Mouse (Mus musculus): ENCODE results near the gene Haao. TPM values are rescaled to one million over a fixed set of nuclear protein-coding genes. Genes with fewer than 3 reads are reported as not detected.
A peak's percentile ranks its signal among the peaks of the same experiment; 100 is the strongest.

The Haao gene
- polyA plus RNA-seq, 1 experiment from 2014 or later, result 0.25 TPM

GRCm38 (mm10) chr17:83819503-83819902, 28.3 kb downstream of the Haao start:
- no peaks in the 10 kb centered on the region for H3K27me3 ChIP-seq (ENCODE audit: poor library complexity, severe bottlenecking)
- DNase-seq (ENCODE audit: extremely low spot score, low spot score), result no peak
- no peak overlapping the region for H3K4me3 ChIP-seq
- no peaks in the 10 kb centered on the region for H3K9me3 ChIP-seq
- no peaks in the 10 kb centered on the region; the same call in 1 of the 2 replicates for H3K4me1 ChIP-seq
- H3K36me3 ChIP-seq (replicated peaks), result no peaks in the 10 kb centered on the region
- WGBS, result 78% methylated on average over 8 of the region's 8 CpGs
- H3K27ac ChIP-seq, result no peak overlapping the region

- no peak overlapping the region for H3K4me3 ChIP-seq
- H3K9me3 ChIP-seq, result no peaks in the 10 kb centered on the region
- H3K4me1 ChIP-seq, result no peaks in the 10 kb centered on the region
- H3K27ac ChIP-seq, result no peak overlapping the region
- 0 out of 2 replicates have a peak, but pooled peaks cover 2% of the 10 kb centered on the region for H3K36me3 ChIP-seq (replicated peaks)
- DNase-seq (ENCODE audit: extremely low spot score, low spot score), result no peak
- 90% methylated on average over 7 of the region's 7 CpGs for WGBS
- no peaks in the 10 kb centered on the region for H3K27me3 ChIP-seq (ENCODE audit: poor library complexity, severe bottlenecking)
These were observed 30.8 kb downstream of the Haao start for GRCm38 (mm10) chr17:83816996-83817395.

- H3K36me3 ChIP-seq (replicated peaks), result 0 out of 2 replicates have a peak, but pooled peaks cover 5% of the 10 kb centered on the region
- H3K9me3 ChIP-seq, result no peaks in the 10 kb centered on the region
- H3K4me3 ChIP-seq, result no peak overlapping the region
- H3K27ac ChIP-seq, result no peak overlapping the region
- WGBS, result 87% methylated on average over 4 of the region's 4 CpGs
- H3K27me3 ChIP-seq (ENCODE audit: poor library complexity, severe bottlenecking), result no peaks in the 10 kb centered on the region
- DNase-seq (ENCODE audit: extremely low spot score, low spot score), result no peak
- H3K4me1 ChIP-seq, result no peaks in the 10 kb centered on the region
These were observed 34.7 kb downstream of the Haao start for GRCm38 (mm10) chr17:83813050-83813449.

GRCm38 (mm10) chr17:83812200-83812944, 35.4 kb downstream of the Haao start:
- Histone ChIP-seq H3K9me3 (no peaks in the 10 kb centered on the region), H3K36me3 (replicated peaks) (0 out of 2 replicates have a peak, but pooled peaks cover 5% of the 10 kb centered on the region), H3K27me3 (ENCODE audit: poor library complexity, severe bottlenecking) (no peaks in the 10 kb centered on the region), H3K4me1 (no peaks in the 10 kb centered on the region), H3K4me3 (no peak overlapping the region), H3K27ac (no peak overlapping the region)
- WGBS, result 94% methylated on average over 17 of the region's 17 CpGs
- no peak for DNase-seq (ENCODE audit: extremely low spot score, low spot score)

- no peak for DNase-seq (ENCODE audit: extremely low spot score, low spot score)
- WGBS, result 95% methylated on average over 5 of the region's 5 CpGs
- Histone ChIP-seq H3K9me3 (no peaks in the 10 kb centered on the region), H3K36me3 (replicated peaks) (0 out of 2 replicates have a peak, but pooled peaks cover 5% of the 10 kb centered on the region), H3K4me3 (no peak overlapping the region), H3K27me3 (ENCODE audit: poor library complexity, severe bottlenecking) (no peaks in the 10 kb centered on the region), H3K4me1 (no peaks in the 10 kb centered on the region), H3K27ac (no peak overlapping the region)
These were observed 37.5 kb downstream of the Haao start for GRCm38 (mm10) chr17:83810285-83810684.

GRCm38 (mm10) chr17:83809197-83809829, 38.5 kb downstream of the Haao start:
- WGBS, result 90% methylated on average over 17 of the region's 17 CpGs
- H3K4me1 ChIP-seq, result no peaks in the 10 kb centered on the region
- no peak overlapping the region for H3K27ac ChIP-seq
- H3K27me3 ChIP-seq (ENCODE audit: poor library complexity, severe bottlenecking), result no peaks in the 10 kb centered on the region
- H3K36me3 ChIP-seq (replicated peaks), result peaks cover 9% of the 10 kb centered on the region
- no peaks in the 10 kb centered on the region for H3K9me3 ChIP-seq
- H3K4me3 ChIP-seq, result no peak overlapping the region
- no peak for DNase-seq (ENCODE audit: extremely low spot score, low spot score)

- no peak overlapping the region for H3K4me3 ChIP-seq
- no peak overlapping the region for H3K27ac ChIP-seq
- peaks cover 11% of the 10 kb centered on the region for H3K36me3 ChIP-seq (replicated peaks)
- H3K9me3 ChIP-seq, result no peaks in the 10 kb centered on the region
- no peak for DNase-seq (ENCODE audit: extremely low spot score, low spot score)
- no peaks in the 10 kb centered on the region; the same call in 1 of the 2 replicates for H3K4me1 ChIP-seq
- no peaks in the 10 kb centered on the region for H3K27me3 ChIP-seq (ENCODE audit: poor library complexity, severe bottlenecking)
- 91% methylated on average over 12 of the region's 12 CpGs for WGBS
These were observed 39.2 kb downstream of the Haao start for GRCm38 (mm10) chr17:83808476-83809098.

GRCm38 (mm10) chr17:83807778-83808398, 39.9 kb downstream of the Haao start:
- peak; percentile 52 for DNase-seq (ENCODE audit: extremely low spot score, low spot score)
- Histone ChIP-seq H3K36me3 (replicated peaks) (peaks cover 11% of the 10 kb centered on the region), H3K27ac (no peak overlapping the region), H3K9me3 (no peaks in the 10 kb centered on the region), H3K4me3 (no peak overlapping the region), H3K4me1 (no peaks in the 10 kb centered on the region; the same call in 1 of the 2 replicates), H3K27me3 (ENCODE audit: poor library complexity, severe bottlenecking) (no peaks in the 10 kb centered on the region)
- WGBS, result 74% methylated on average over 11 of the region's 11 CpGs

GRCm38 (mm10) chr17:83807345-83807744, 40.4 kb downstream of the Haao start:
- WGBS, result 82% methylated on average over 7 of the region's 7 CpGs
- DNase-seq (ENCODE audit: extremely low spot score, low spot score), result no peak
- Histone ChIP-seq H3K27me3 (ENCODE audit: poor library complexity, severe bottlenecking) (no peaks in the 10 kb centered on the region), H3K4me3 (no peak overlapping the region), H3K27ac (no peak overlapping the region), H3K9me3 (no peaks in the 10 kb centered on the region), H3K4me1 (no peaks in the 10 kb centered on the region; the same call in 1 of the 2 replicates), H3K36me3 (replicated peaks) (peaks cover 11% of the 10 kb centered on the region)

- DNase-seq (ENCODE audit: extremely low spot score, low spot score), result no peak
- no peaks in the 10 kb centered on the region for H3K9me3 ChIP-seq
- no peaks in the 10 kb centered on the region for H3K27me3 ChIP-seq (ENCODE audit: poor library complexity, severe bottlenecking)
- no peak overlapping the region for H3K27ac ChIP-seq
- peaks cover 7% of the 10 kb centered on the region for H3K36me3 ChIP-seq (replicated peaks)
- no peaks in the 10 kb centered on the region; the same call in 1 of the 2 replicates for H3K4me1 ChIP-seq
- WGBS, result 97% methylated on average over 9 of the region's 9 CpGs
- H3K4me3 ChIP-seq, result no peak overlapping the region
These were observed 42.7 kb downstream of the Haao start for GRCm38 (mm10) chr17:83805078-83805477.

GRCm38 (mm10) chr17:83803987-83804386, 43.8 kb downstream of the Haao start:
- Histone ChIP-seq H3K4me1 (no peaks in the 10 kb centered on the region; the same call in 1 of the 2 replicates), H3K4me3 (no peak overlapping the region), H3K9me3 (no peaks in the 10 kb centered on the region), H3K27me3 (ENCODE audit: poor library complexity, severe bottlenecking) (no peaks in the 10 kb centered on the region), H3K36me3 (replicated peaks) (peaks cover 7% of the 10 kb centered on the region), H3K27ac (no peak overlapping the region)
- WGBS, result 87% methylated on average over 9 of the region's 9 CpGs
- DNase-seq (ENCODE audit: extremely low spot score, low spot score), result no peak

GRCm38 (mm10) chr17:83799506-83800050, 48.2 kb downstream of the Haao start:
- WGBS, result 94% methylated on average over 11 of the region's 11 CpGs
- Histone ChIP-seq H3K4me3 (no peak overlapping the region), H3K9me3 (no peaks in the 10 kb centered on the region), H3K27ac (no peak overlapping the region), H3K4me1 (no peaks in the 10 kb centered on the region; the same call in 1 of the 2 replicates), H3K27me3 (ENCODE audit: poor library complexity, severe bottlenecking) (no peaks in the 10 kb centered on the region), H3K36me3 (replicated peaks) (peaks cover 8% of the 10 kb centered on the region; the same call in 1 of the 2 replicates)
- no peak for DNase-seq (ENCODE audit: extremely low spot score, low spot score)
